8 mouse cellular contexts compared by ENCODE assay signal in genomic region chr17:87613355-87614283, GRCm38 (mm10). TPM values are rescaled to one million over a fixed set of nuclear protein-coding genes. Genes with fewer than 3 reads are reported as not detected.
A peak's percentile ranks its signal among the peaks of the same experiment; 100 is the strongest.
DNase-seq lines count a peak whose midpoint lies in the region; ATAC-seq and TF ChIP-seq lines count a peak whose summit lies in the region.

No protein-coding gene starts in this region.

- no peak for TF ChIP-seq CTCF in heart, postnatal 0 days (IDR thresholded peaks at IDR 0.05; ENCODE audit: low read depth)
- no peak for TF ChIP-seq CTCF in liver, embryonic 14.5 days (IDR thresholded peaks at IDR 0.05; ENCODE audit: low read depth)

- H3K9ac ChIP-seq in heart, postnatal 0 days (replicated peaks; ENCODE audit: low read depth, low read length), result peak overlapping the region; percentile 63
- H3K9ac ChIP-seq in liver, embryonic 14.5 days (replicated peaks), result 0 out of 2 replicates have a peak overlapping the region, but pooled peaks have one; percentile 12

- H3K36me3 ChIP-seq in forebrain, embryonic 10.5 days (replicated peaks), result no peaks in the 10 kb centered on the region
- H3K36me3 ChIP-seq in heart, postnatal 0 days (replicated peaks; ENCODE audit: control insufficient read depth, insufficient read depth, low read length), result no peaks in the 10 kb centered on the region
- no peaks in the 10 kb centered on the region for H3K36me3 ChIP-seq in liver, embryonic 14.5 days (replicated peaks; ENCODE audit: control insufficient read depth, insufficient read depth, low read depth)

- H3K4me1 ChIP-seq in brown adipose tissue, adult 24 weeks (ENCODE audit: control insufficient read depth, insufficient read depth, insufficient read length, low read length), result no peaks in the 10 kb centered on the region
- H3K4me1 ChIP-seq in forebrain, embryonic 10.5 days, result peaks cover 32% of the 10 kb centered on the region
- peaks cover 6% of the 10 kb centered on the region; the same call in 1 of the 2 replicates for H3K4me1 ChIP-seq in heart, postnatal 0 days (ENCODE audit: control insufficient read depth, insufficient read depth)
- H3K4me1 ChIP-seq in liver, embryonic 14.5 days (replicated peaks; ENCODE audit: control insufficient read depth in 2 of 2, insufficient read depth in 2 of 2, low read length in 1 of 2), result no peaks in the 10 kb centered on the region; a peak in 1 of 4 replicates

- peak overlapping the region; percentile 70 for H3K4me2 ChIP-seq in heart, postnatal 0 days (ENCODE audit: low read depth, low read length)
- H3K4me2 ChIP-seq in liver, embryonic 14.5 days (ENCODE audit: low read depth), result peak overlapping the region; percentile 61

- peaks cover 14% of the 10 kb centered on the region; the same call in 1 of the 2 replicates for H3K27me3 ChIP-seq in forebrain, embryonic 10.5 days (ENCODE audit: poor library complexity, severe bottlenecking)
- H3K27me3 ChIP-seq in heart, postnatal 0 days (ENCODE audit: control insufficient read depth, insufficient read depth, low read length), result no peaks in the 10 kb centered on the region
- H3K27me3 ChIP-seq in liver, embryonic 14.5 days (ENCODE audit: control insufficient read depth, insufficient read depth, low read length), result no peaks in the 10 kb centered on the region

- no peaks in the 10 kb centered on the region for H3K9me3 ChIP-seq in forebrain, embryonic 10.5 days
- no peaks in the 10 kb centered on the region for H3K9me3 ChIP-seq in heart, postnatal 0 days (replicated peaks; ENCODE audit: control insufficient read depth, low read length)
- no peaks in the 10 kb centered on the region for H3K9me3 ChIP-seq in liver, embryonic 14.5 days (ENCODE audit: control insufficient read depth, low read length)

- H3K4me3 ChIP-seq in brown adipose tissue, adult 24 weeks (ENCODE audit: insufficient read depth, low read depth, low read length), result peak overlapping the region; percentile 49
- H3K4me3 ChIP-seq in forebrain, embryonic 10.5 days, result peak overlapping the region; percentile 50
- peak overlapping the region; percentile 53 for H3K4me3 ChIP-seq in heart, postnatal 0 days (ENCODE audit: low read depth, low read length)
- peak overlapping the region; percentile 26 to 30 for H3K4me3 ChIP-seq in liver, embryonic 14.5 days (ENCODE audit: insufficient read depth in 1 of 2, low read depth in 2 of 2, low read length in 2 of 2)

- 5% methylated on average over 24 of the region's 24 CpGs for WGBS in forebrain, embryonic 10.5 days
- 9% methylated on average over 24 of the region's 24 CpGs for WGBS in heart, postnatal 0 days
- WGBS in liver, embryonic 14.5 days (ENCODE audit: insufficient replicate concordance), result 15% methylated on average over 24 of the region's 24 CpGs

- TF ChIP-seq EP300 in heart, postnatal 0 days (IDR thresholded peaks at IDR 0.05; ENCODE audit: low read depth), result no peak
- no peak for TF ChIP-seq EP300 in liver, embryonic 14.5 days (IDR thresholded peaks at IDR 0.05; ENCODE audit: low read depth)

- H3K27ac ChIP-seq in brown adipose tissue, adult 24 weeks (replicated peaks; ENCODE audit: low read depth, low read length), result no peak overlapping the region
- H3K27ac ChIP-seq in forebrain, embryonic 10.5 days, result peak overlapping the region; percentile 97
- peak overlapping the region; percentile 83 for H3K27ac ChIP-seq in heart, postnatal 0 days (ENCODE audit: low read depth)
- H3K27ac ChIP-seq in liver, embryonic 14.5 days, result no peak overlapping the region

- DNase-seq in ES-CJ7 (ENCODE audit: low read depth, low spot score), result peak; percentile 90
- DNase-seq in forebrain, embryonic 10.5 days (ENCODE audit: extremely low spot score, low spot score), result peak; percentile 92
- peak; percentile 92 for DNase-seq in heart, postnatal 0 days (ENCODE audit: low spot score)
- DNase-seq in kidney, postnatal 25 days, result peak; percentile 75 to 83
- peak; percentile 11 to 18 (median 16) for DNase-seq in liver, embryonic 14.5 days (ENCODE audit: low read depth in 3 of 3, low spot score in 3 of 3)
- peak; percentile 87 for DNase-seq in neural tube, embryonic 10.5 days (ENCODE audit: extremely low spot score, low spot score)
- peak; percentile 69 for DNase-seq in thymus, postnatal 25 days

- peak; percentile 96 for ATAC-seq in heart, postnatal 0 days (ENCODE audit: insufficient read depth, low read depth)
- peak; percentile 45; the same call in 1 of the 2 replicates for ATAC-seq in liver, embryonic 14.5 days (ENCODE audit: insufficient read depth)

RNA-seq across cellular contexts. Expression of gene Epcam, which starts 22.2 kb away (rescaled TPM):
- polyA plus RNA-seq in brown adipose tissue, adult 24 weeks (2012; ENCODE audit: insufficient read depth, insufficient read length, missing spikeins), result not detected in 2 replicates
- polyA plus RNA-seq in forebrain, embryonic 10.5 days (2016; fragmentation: Nextera tagmentation; extraction: Ambion mirVana), result 35.7 and 41.7 TPM in 2 replicates
- not detected in 2 replicates for total RNA-seq in heart, postnatal 0 days (2014; rRNA removed; ENCODE audit: low replicate concordance)
- polyA plus RNA-seq in heart, postnatal 0 days (2015; fragmentation: Nextera tagmentation; extraction: Ambion mirVana), result 0.20 and 1.4 TPM in 2 replicates
- polyA plus RNA-seq in liver, embryonic 14.5 days (2012; rRNA removed), result 0.54 and 0.74 TPM in 2 replicates
- polyA plus RNA-seq in liver, embryonic 14.5 days (2014; fragmentation: Nextera tagmentation; extraction: Ambion mirVana), result 0.45 and 0.94 TPM in 2 replicates

RNA-seq across cellular contexts. Expression of gene Msh2, which starts 58.5 kb away (rescaled TPM):
- 17.3 and 19.6 TPM in 2 replicates for polyA plus RNA-seq in brown adipose tissue, adult 24 weeks (2012; ENCODE audit: insufficient read depth, insufficient read length, missing spikeins)
- polyA plus RNA-seq in forebrain, embryonic 10.5 days (2016; fragmentation: Nextera tagmentation; extraction: Ambion mirVana), result 146 and 150 TPM in 2 replicates
- total RNA-seq in heart, postnatal 0 days (2014; rRNA removed; ENCODE audit: low replicate concordance), result 18.8 and 21.8 TPM in 2 replicates
- polyA plus RNA-seq in heart, postnatal 0 days (2015; fragmentation: Nextera tagmentation; extraction: Ambion mirVana), result 18.7 and 20.9 TPM in 2 replicates
- polyA plus RNA-seq in liver, embryonic 14.5 days (2012; rRNA removed), result 8.5 and 14.5 TPM in 2 replicates
- polyA plus RNA-seq in liver, embryonic 14.5 days (2014; fragmentation: Nextera tagmentation; extraction: Ambion mirVana), result 18.4 and 21.8 TPM in 2 replicates

Comparison
In these comparisons a context has a peak if more than half of its experiments do, and no peak if none do; other contexts are left out.
1. DNase-seq: peak in every context shown above with its lines; median percentile 92 in forebrain, embryonic 10.5 days; 92 in heart, postnatal 0 days; 90 in ES-CJ7; 87 in neural tube, embryonic 10.5 days; 79 in kidney, postnatal 25 days; 69 in thymus, postnatal 25 days; 16 in liver, embryonic 14.5 days.
2. H3K27ac ChIP-seq: peak in forebrain, embryonic 10.5 days (single experiment) and heart, postnatal 0 days (single experiment); none in brown adipose tissue, adult 24 weeks (single experiment) and liver, embryonic 14.5 days (single experiment).
3. RNA of gene Epcam, which starts 22.2 kb away (polyA plus RNA-seq): 35.7 to 41.7 TPM in forebrain, embryonic 10.5 days; 0.45 to 0.94 TPM in liver, embryonic 14.5 days, 0.20 to 1.4 TPM in heart, postnatal 0 days and not detected in brown adipose tissue, adult 24 weeks; every median in the first group is over 10 times any median in the second.
4. Peak in every context shown above with its lines, with median percentiles within 50 percentile points of each other: H3K4me3 ChIP-seq.